Mouse (Mus musculus): ENCODE results near the gene Gm29797.

Gm29797 gene

DNA sequence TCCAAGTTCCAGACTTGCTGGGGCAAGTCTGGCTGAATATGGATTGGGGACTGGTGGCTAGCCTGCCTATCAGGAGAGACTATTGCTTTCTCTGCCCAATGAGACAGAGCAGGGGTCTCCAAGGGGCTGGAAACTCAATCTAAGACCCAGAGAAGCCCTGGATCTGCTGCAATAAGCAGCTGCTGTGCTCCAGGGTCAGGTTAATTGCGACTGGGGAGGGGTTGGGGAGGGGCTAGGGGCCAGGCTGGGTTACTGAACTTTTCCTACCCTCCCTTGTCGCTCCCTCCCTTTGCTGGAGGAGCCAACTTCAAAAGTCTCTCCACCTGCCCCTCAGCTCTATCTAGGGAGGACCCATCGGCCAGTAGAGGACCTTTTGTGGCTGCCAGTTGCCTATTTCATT is at the start of gene Gm29797:
Gm29797 (plus strand) TSS at position 301 of the 400 bp plus-strand sequence.
- in situ Hi-C loops (cut with MboI): no loop called here

DNA sequence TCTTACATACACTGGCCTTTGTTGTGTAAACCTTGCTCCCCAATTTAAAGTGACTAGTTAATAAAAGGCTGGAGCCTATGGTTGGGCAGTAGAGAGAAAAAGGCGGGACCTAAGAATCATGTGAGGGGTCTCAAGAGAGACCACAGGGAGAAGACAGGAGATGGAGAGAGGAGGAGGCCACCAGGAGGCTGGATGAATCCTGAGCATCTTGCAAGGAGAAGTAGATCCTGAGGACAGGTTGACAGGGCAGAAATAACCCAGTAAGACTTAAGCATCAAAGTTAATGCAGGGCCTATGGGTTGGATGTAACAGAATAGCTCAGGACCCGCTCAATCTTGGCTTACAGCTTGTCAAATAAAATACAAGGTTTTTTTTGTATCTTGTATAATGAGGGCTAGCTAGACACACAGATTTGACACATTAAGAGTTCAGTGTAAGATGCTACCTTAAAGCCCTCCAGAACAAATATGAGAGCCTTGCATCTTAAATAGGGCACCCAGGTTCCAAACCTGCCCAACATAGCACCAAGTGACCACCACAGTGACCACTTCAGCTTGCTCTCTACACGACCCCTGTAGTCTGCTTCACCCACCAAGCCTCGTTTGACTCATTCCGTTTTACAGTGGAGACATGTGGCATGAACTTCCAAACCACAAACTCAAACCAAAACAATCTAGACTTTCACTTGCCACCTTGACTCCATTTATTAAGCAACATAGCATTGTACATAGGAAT is 37.9 kb upstream of the Gm29797 start:
- in situ Hi-C loops (cut with MboI): no loop called here

DNA sequence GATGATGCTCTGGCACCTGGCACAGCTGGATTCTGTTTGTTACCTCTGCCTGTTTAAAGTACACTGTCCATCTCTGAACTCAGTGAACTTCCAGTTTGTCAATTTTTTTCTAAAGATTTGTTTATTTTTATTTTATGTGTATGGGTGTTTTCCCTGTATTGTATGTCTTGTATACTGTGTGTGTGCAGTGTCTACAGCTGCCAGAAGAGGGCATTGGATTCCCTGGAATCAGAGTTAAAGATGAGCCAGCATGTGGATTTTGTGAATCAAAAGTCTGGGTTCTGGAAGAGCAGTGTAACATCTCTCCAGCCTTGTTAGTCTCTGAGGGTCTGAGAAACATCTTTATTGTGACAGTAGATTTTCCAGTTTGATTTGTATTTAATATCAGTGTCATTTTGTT is 33.4 kb upstream of the Gm29797 start:
- in situ Hi-C loops (cut with MboI): no loop called here

DNA sequence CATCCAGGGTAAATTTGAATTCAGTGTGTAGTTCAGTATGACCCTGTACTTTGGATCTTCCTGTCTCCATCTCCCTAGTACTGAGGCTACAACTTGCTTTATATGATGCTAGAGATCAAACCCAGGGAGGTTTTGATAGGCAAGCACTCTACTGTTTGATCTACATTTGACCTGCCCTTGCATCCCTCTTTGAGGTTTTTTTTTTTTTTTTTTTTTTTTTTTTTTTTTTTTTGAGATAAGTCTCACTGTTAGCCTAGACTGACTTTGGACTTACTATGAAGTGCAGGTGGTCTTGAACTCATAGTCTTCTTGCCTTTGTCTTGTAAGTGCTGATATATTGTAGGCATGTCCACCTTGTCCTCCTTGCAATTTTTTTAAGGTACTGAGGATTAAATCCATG is 28.4 kb upstream of the Gm29797 start:
- in situ Hi-C loops (cut with MboI): no loop called here

DNA sequence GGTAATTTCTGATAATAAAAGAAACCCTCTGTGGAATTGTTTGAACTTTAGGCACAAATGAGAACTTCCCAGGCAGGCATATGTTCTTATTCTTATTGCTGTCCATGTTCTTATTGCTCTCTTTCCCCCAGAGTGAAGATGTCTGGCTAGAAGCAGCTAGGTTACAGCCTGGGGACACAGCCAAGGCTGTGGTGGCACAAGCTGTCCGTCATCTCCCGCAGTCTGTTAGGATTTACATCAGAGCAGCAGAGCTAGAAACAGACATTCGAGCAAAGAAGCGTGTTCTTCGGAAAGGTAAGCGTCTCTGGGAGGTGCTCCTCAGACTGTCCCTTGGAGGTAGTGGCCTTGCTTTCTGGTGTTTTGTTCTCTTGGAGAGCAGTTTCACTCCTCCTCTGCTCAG is 24.2 kb upstream of the Gm29797 start:
- in situ Hi-C loops (cut with MboI): no loop called here

DNA sequence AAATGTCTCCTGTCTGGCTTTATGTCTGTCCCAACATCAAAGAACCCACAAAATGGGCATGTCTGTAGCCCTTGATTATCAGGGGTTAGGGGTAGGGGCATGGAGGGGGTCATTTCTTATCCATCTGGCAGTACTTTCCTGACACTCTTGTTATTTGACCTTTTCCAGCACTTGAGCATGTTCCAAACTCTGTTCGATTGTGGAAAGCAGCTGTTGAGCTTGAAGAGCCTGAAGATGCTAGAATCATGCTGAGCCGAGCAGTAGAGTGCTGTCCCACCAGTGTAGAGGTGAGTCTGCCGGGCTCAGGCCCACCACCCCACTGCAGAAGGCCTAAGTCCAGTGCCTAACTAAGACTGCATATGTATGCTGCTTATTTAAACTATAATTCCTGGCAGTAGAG is 21.0 kb upstream of the Gm29797 start:
- in situ Hi-C loops (cut with MboI): no loop called here

DNA sequence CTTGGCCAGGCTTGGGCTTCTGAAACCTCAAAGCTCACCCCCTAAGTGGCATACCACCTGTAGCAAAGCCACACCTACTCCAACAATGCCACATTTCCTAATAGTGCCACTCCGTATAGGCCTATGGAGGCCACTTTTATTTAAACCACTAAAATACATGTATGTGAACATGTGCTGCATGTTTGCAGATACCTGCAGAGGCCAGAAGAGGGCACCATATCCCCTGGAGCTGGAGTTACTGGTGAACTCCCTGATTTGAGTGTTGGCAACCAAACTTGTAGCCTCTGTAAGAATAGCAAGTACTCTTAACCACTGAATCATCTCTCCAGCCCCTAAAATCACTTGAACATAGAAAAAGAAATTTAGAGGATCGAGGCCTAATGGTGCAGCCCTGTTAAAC is 12.5 kb upstream of the Gm29797 start:
- in situ Hi-C loops (cut with MboI): no loop called here

DNA sequence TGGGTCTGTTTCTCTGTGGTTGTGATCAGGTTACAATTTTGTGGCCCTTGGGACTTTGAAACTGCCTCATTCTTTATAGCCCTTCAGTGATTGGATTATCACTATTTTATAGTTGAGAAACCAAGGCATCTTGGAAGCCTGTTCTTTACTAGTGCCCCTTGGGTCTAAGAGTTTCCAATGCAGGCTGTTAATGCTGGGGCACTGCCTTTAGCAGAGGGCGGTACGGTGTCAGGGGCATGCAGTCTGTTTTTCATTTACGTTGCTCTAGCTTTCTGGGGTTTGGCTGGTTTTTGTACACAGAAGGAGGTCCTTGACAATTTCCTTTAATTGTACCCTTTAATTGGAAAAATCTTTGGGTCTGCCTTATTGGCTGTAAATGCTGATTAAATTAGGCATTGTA is 11.2 kb upstream of the Gm29797 start:
- in situ Hi-C loops (cut with MboI): no loop called here

DNA sequence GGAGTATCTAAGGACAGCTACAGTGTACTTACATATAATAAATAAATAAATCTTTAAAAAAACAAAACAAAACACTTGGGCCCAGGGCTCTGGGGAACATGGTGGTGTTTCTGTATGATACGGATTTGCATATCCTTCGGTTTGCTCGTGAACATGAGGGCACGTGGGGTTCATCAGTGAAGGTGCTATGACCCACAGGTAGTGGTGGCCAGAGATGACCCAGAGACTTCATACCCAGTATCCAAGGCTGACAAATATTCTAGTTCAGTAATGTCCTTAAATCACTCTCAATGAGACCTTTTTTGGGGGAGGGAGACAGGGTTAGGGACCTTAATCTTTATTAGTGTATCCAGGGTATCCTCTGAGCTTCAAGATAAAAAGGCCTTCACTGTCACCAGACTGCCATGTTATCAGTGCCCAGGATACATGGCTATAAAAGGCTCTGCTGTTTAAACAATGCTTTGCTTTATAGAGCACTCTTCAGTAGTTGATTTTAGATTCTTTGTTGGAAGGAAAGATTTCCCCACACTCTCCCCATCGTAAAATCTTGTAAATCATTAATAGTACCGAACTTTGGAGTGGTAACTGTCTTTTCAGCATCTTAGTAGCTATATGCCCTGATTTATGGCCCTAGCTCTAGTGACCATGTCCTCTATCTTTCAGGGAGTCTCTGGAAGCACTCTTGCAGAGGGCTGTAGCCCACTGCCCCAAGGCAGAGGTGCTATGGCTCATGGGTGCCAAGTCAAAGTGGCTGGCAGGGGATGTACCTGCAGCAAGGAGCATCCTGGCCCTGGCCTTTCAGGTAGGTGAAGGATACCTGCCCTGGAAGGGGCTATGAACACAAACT is 10.0 kb upstream of the Gm29797 start:
- in situ Hi-C loops (cut with MboI): no loop called here

DNA sequence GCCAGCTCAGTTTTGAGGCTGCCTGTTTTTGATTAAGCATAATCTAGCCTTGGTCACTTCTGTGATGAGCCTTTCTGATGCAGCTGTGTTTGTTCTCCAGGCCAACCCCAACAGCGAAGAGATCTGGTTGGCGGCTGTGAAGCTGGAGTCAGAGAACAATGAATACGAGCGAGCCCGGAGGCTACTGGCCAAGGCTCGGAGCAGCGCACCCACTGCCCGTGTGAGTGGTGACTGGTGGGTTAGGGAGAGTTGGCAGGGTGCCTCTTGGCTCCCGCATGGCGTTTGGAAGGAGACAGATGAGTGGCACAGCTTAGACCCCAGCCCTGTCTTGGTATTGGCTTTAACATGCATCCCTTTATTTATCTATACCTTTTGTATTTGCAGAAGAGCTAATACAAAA is 7.9 kb upstream of the Gm29797 start:
- in situ Hi-C loops (cut with MboI): no loop called here

DNA sequence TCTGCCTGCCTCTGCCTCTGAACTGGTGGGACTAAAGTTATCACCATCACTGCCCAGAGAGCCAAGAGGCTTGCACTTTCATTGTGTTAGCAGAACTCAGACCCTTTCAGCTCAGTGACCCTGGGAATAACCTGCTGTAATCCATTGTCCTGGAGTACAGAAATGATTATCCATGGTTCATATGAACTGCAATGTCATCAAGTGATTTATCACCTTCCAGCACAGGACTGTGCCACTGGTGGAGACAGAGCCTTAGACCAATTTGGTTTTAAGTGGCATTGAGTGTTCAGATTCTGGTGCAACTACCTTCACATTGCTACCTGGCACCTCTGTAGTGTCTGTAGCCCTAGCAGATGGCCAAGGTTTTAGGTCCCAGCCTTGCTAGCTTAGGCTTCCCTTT is 3.8 kb upstream of the Gm29797 start:
- in situ Hi-C loops (cut with MboI): no loop called here

DNA sequence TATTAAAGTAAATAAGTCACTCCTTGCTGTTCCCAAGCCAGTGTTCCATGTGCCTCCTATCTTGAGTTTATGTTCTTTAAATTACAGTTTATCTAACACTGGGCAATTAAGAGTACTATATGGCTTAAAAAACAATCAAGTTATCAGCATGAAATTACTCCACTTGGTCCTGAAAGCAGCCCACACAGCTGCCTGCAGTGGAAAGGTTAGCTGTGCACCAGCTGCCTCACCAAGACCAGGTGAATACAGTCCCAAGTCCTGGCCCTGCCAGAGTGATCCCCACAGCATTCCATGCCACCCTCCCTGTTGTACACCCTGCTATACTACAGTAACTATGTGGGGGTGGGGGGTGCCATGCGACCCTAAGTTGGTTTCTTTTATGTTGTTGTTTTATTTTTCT is 3.3 kb upstream of the Gm29797 start:
- in situ Hi-C loops (cut with MboI): no loop called here

DNA sequence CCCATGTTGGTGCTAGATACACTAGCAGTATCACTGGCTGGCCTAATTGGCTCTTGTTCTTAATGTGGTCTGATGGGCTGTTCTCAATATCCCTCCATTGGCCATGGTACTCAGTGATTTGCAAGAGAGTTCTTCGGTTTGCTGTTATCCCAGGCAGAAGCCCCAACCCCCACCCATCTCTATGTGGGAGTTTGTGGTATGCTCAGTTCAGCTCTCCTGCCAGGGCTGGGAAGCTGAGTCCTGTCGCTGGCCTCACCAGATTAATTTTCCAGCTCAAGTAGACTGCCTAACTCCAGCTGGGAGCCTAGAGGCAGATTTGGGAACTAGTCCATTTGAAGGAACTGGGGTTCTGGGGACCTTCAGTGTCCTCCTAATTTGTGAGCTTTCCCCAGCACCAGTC is 607 bp downstream of the Gm29797 start:
- in situ Hi-C loops (cut with MboI): no loop called here

DNA sequence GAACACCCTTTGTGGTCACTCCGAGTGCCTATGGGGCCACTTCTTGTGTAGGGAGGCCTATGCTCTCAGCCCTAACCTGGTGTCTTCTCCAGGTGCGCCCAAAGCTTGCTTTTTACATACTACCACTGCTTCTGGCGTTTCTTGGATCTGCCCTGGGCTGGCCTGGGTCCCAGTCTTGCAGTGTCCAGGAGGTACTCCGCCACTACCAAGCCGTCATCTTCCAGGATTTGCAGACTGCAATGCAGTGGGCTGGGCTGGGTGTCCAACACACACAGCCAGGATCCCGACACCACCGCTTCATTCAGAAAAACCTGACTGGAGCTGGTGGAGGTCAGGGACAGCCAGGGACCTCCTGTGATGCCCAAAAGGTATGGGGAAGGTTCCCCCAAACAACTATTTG is 1.7 kb downstream of the Gm29797 start:
- in situ Hi-C loops (cut with MboI): no loop called here

DNA sequence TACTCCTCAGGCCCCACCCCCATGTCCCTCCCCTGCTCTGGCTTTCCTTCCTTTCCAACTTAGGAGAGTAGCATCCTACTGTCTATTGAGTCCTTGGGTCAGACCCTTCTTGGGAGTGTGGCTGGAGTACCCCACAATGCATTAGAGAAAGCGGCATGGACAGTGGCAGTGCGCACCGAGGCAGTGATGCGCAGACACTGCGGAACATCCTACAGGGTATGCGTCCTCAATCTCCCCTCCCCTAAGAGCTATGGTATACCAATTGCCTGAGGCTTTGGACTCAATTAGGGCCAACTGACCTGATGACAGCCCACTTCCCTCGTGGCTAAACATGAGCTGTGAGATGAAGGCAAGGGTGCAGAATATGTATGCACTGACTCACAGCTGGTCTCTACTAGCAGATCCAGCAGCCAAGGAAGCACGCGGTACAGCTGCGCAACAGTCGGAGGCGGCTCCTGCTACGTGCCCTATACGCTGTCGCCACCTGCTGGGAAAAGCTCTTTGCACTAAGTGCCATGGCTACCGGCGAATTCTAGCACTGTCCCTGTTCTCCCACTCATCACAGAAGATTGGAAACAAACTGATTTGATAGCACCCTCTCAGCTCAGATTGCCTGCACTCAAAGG is 2.2 kb downstream of the Gm29797 start:
- in situ Hi-C loops (cut with MboI): no loop called here

DNA sequence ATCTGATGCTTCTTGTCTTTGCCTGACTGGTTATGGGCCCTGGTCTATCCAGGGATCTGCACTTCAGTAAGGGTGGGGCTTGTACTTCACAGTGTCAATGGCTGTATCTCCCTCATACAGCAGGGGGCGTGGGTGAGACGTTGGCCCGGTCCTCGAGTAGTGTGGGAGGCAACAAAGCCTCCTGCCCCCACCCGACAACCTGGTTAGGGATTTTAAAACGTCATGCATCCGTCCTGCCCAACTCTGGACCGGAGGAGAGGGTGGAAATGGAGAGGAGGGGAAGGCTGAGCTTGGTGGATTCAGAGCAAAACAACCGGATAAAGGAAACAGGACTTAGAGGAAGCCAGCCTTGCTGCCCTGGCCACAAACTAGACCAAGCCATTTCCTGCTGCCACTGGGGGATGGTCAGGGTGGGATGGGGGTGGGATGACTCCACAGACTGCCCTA is 2.8 kb downstream of the Gm29797 start:
- in situ Hi-C loops (cut with MboI): no loop called here

DNA sequence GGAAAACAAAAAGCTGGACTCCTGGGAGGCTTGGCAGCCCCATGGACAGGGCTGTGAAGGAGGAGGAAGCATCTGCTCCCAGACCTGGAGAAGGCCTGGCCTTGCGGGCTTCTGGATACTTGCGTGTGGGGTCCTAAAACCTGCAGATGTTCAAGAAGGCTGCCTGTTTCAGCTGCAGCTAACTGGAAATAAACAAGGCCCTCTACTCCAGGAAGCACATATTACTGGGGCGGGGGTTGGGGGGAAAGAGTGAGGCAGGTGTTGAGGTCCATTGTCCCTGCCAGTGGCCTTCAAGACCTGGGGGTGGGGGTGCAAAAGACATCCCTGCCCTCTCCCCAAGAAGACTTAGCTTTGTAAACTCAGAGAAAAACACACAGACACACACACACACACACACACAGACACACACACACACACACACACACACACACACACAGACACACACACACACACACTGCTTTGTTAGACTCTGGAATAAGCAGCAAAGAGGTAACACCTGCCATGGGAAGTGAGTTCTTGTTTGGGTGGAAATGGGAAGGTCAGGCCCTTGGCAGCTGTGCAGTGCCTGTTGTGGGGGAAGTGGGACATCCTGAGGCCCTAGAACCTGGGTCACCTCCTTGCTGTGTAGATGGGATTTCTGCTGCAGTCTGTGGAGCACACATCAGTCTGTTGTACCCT is 5.9 kb downstream of the Gm29797 start:
- in situ Hi-C loops (cut with MboI): no loop called here

DNA sequence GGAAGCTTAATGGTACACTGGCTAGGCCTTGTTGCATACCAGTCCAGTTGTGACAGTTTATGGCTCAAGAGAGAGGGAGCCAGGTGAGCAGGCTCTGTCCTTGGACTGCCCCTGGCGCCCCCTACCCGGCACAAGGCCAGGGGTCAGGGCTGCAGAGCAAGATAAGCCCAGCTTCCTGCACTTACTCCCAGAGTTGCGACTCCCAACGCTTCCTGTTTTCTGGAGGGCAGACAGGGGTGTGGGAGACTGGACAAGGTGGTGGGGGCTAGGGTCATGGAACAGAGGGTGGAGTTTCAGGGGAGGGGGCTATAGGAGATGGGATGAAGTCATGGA is 6.4 kb downstream of the Gm29797 start:
- in situ Hi-C loops (cut with MboI): no loop called here

DNA sequence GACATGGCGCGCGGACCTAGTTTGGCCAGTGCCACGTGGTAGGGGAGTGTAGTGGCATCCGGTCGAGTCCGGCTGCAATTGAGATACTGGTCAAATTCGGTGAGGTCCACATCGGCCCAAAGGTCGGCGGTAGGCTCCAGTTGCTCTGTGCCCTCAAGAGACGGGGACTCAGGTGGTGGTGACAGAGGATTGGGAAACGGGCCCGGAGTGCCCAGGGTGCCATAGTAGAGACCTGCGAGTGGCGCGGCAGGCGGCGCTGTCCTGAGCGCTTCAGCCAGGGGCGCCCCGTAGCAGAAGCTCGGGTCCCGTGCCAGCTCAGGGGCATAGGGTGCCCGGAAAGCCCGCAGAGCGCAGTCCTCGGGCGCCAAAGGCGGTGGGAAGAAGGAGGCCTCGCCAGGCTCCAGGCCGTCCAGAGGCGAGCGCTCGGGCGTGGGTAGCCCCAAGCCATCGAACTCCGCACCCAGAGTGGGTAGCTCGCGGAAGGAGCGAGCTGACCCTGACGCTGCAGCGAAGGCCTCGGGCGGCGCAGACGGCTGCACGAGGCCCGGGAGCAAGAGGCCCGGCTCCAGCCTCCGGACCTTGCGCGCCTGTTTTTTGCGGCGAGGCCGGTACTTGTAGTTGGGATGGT is 13.6 kb downstream of the Gm29797 start:
- in situ Hi-C loops (cut with MboI): no loop called here

DNA sequence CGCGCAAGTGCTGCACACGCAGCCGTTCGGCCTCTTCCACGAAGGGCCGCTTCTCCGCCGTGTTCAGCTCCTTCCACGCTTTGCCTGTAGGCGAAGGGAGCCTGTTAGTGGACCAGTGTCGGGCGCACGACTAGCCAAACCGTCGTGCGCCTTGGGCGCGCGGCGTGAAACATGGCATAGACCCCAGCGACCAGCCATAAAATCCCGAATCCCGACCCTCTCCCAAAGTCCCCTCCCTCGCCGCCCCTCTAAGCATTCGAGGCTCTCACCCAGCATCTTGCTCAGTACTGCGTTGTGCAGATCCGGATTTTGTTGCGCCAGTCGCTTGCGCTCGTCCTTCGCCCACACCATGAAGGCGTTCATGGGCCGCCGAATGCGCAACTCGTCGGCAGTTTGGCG is 14.1 kb downstream of the Gm29797 start:
- in situ Hi-C loops (cut with MboI): no loop called here

DNA sequence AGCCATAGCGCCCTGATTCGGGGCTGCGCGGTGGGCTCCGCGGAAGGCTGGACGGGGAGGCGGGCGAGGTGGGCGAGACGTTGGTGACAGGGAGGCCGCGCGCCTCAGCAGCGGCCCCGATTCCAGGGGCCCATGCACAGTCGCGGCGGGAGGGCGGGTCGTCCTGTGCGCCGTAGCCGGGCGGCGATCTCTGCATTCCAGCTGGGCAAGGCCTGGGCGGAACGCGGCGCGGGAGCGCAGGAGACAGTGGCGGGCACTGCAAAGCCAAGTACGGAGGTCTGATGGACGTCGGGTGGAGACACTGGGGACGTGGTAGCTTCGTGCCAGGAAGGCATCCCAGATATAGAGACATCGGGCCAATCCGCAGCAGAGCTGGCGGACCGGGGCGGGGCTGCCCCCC is 14.5 kb downstream of the Gm29797 start, which contains the start of gene Sox18:
Sox18 (minus strand) TSS at position 315 of the 400 bp plus-strand sequence.
- in situ Hi-C loops (cut with MboI): no loop called here

DNA sequence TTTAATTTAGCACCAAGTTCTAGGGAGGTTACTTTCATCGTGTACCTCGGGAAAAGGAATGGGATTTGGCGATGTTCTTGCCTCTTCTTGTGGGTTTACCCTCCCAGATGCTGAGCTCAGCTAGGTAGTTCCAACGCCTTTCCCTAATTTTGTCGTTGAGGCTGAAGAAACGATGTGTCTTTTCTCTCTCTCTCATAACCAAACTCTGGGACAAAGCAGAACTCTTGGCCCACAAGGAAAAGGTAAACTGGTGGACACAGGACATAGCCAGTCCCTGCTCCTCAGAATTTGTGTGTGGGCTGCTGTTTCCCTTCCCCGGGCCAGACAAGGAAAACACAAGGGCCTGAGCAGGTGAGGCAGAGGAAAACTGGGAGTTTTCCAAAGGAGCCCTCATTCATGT is 15.2 kb downstream of the Gm29797 start:
- in situ Hi-C loops (cut with MboI): no loop called here
